Mouse (Mus musculus) heart, postnatal 0 days (tissue): ENCODE measurements around the gene Rpl3.

Source experiments
- CTCF ChIP-seq: IDR thresholded peaks from 2 replicates; pipeline ENCODE4 v1.5.1; 2016; ENCODE audit warnings: antibody characterized with exemption, control low read depth, low read depth
- EP300 ChIP-seq: IDR thresholded peaks from 2 replicates; pipeline ENCODE4 v1.6.1; 2016; ENCODE audit warnings: antibody characterized with exemption, low read depth

DNA sequence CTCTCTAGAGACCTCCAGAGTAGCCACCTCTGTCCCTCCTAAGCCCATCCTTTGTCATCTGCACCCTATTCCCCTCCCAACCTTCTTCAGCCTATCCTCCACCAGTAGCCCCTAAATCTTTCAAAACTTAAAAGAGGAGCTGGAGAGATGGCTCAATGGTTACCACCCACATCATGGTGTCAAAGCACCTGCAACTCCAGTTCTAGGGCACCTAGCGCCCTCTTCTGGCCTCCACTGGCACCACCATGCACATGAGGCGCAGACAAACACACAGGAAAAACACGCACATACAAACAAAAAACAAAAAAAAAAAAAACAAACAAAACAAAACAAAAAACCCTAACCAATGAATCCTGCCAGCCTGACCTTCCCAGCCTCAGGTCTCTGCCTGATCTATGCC is 25.1 kb downstream of the Rpl3 start:
- TF ChIP-seq CTCF (peak; percentile 29; the same call in 1 of the 2 replicates), EP300 (no peak)
